Mouse (Mus musculus): ENCODE results near the gene Mcemp1. TPM values are rescaled to one million over a fixed set of nuclear protein-coding genes. Genes with fewer than 3 reads are reported as not detected.

Mcemp1 gene
- polyA plus RNA-seq, 1 experiment from 2014 or later = not detected

- ATAC-seq (no peak), DNase-seq (ENCODE audit: low spot score) (no peak)
- 28% methylated on average over 5 of the region's 5 CpGs for WGBS
- H3K4me2 ChIP-seq (ENCODE audit: low read length) = no peak overlapping the region
- no peaks in the 10 kb centered on the region for H3K36me3 ChIP-seq (ENCODE audit: control insufficient read depth, insufficient read depth, low read length)
- no peaks in the 10 kb centered on the region for H3K4me1 ChIP-seq (ENCODE audit: control insufficient read depth, insufficient read depth, low read length)
- no peak overlapping the region for H3K9ac ChIP-seq (ENCODE audit: low read length)
- no peak overlapping the region for H3K27ac ChIP-seq (ENCODE audit: low read depth, low read length)
- H3K9me3 ChIP-seq (replicated peaks; ENCODE audit: control insufficient read depth, low read length) = no peaks in the 10 kb centered on the region
- H3K4me3 ChIP-seq (ENCODE audit: low read depth, low read length) = no peak overlapping the region
- no peaks in the 10 kb centered on the region for H3K27me3 ChIP-seq (replicated peaks; ENCODE audit: control insufficient read depth, insufficient read depth, low read length)
These were observed 19.8 kb upstream of the Mcemp1 start for GRCm38 (mm10) chr8:3645804-3646203.

GRCm38 (mm10) chr8:3646824-3647531 lies 18.6 kb upstream of the Mcemp1 start:
- Histone ChIP-seq H3K9ac (ENCODE audit: low read length) (no peak overlapping the region), H3K4me1 (ENCODE audit: control insufficient read depth, insufficient read depth, low read length) (no peaks in the 10 kb centered on the region), H3K4me3 (ENCODE audit: low read depth, low read length) (no peak overlapping the region), H3K27ac (ENCODE audit: low read depth, low read length) (no peak overlapping the region), H3K27me3 (replicated peaks; ENCODE audit: control insufficient read depth, insufficient read depth, low read length) (no peaks in the 10 kb centered on the region), H3K4me2 (ENCODE audit: low read length) (no peak overlapping the region), H3K9me3 (replicated peaks; ENCODE audit: control insufficient read depth, low read length) (no peaks in the 10 kb centered on the region), H3K36me3 (ENCODE audit: control insufficient read depth, insufficient read depth, low read length) (no peaks in the 10 kb centered on the region)
- ATAC-seq (no peak), DNase-seq (ENCODE audit: low spot score) (no peak)
- 78% methylated on average over 6 of the region's 6 CpGs for WGBS

- no peak overlapping the region for H3K4me3 ChIP-seq (ENCODE audit: low read depth, low read length)
- H3K36me3 ChIP-seq (ENCODE audit: control insufficient read depth, insufficient read depth, low read length) = no peaks in the 10 kb centered on the region
- no peak overlapping the region for H3K9ac ChIP-seq (ENCODE audit: low read length)
- ATAC-seq (no peak), DNase-seq (ENCODE audit: low spot score) (no peak)
- no peaks in the 10 kb centered on the region for H3K4me1 ChIP-seq (ENCODE audit: control insufficient read depth, insufficient read depth, low read length)
- no peak overlapping the region for H3K27ac ChIP-seq (ENCODE audit: low read depth, low read length)
- H3K9me3 ChIP-seq (replicated peaks; ENCODE audit: control insufficient read depth, low read length) = no peaks in the 10 kb centered on the region
- H3K4me2 ChIP-seq (ENCODE audit: low read length) = no peak overlapping the region
- WGBS = 87% methylated on average over 4 of the region's 4 CpGs
- no peaks in the 10 kb centered on the region for H3K27me3 ChIP-seq (replicated peaks; ENCODE audit: control insufficient read depth, insufficient read depth, low read length)
These were observed 18.0 kb upstream of the Mcemp1 start for GRCm38 (mm10) chr8:3647561-3647960.

GRCm38 (mm10) chr8:3648268-3648667 lies 17.3 kb upstream of the Mcemp1 start:
- 80% methylated on average over 2 of the region's 2 CpGs for WGBS
- Histone ChIP-seq H3K27me3 (replicated peaks; ENCODE audit: control insufficient read depth, insufficient read depth, low read length) (no peaks in the 10 kb centered on the region), H3K4me2 (ENCODE audit: low read length) (no peak overlapping the region), H3K36me3 (ENCODE audit: control insufficient read depth, insufficient read depth, low read length) (no peaks in the 10 kb centered on the region), H3K4me3 (ENCODE audit: low read depth, low read length) (no peak overlapping the region), H3K9me3 (replicated peaks; ENCODE audit: control insufficient read depth, low read length) (no peaks in the 10 kb centered on the region), H3K9ac (ENCODE audit: low read length) (no peak overlapping the region), H3K27ac (ENCODE audit: low read depth, low read length) (no peak overlapping the region), H3K4me1 (ENCODE audit: control insufficient read depth, insufficient read depth, low read length) (no peaks in the 10 kb centered on the region)
- DNase-seq (ENCODE audit: low spot score) (no peak), ATAC-seq (no peak)

- H3K27ac ChIP-seq (ENCODE audit: low read depth, low read length) = no peak overlapping the region
- H3K4me2 ChIP-seq (ENCODE audit: low read length) = no peak overlapping the region
- no peaks in the 10 kb centered on the region for H3K36me3 ChIP-seq (ENCODE audit: control insufficient read depth, insufficient read depth, low read length)
- no peak for ATAC-seq
- DNase-seq (ENCODE audit: low spot score) = no peak
- H3K9me3 ChIP-seq (replicated peaks; ENCODE audit: control insufficient read depth, low read length) = no peaks in the 10 kb centered on the region
- 46% methylated on average over 1 of the region's 1 CpGs for WGBS
- no peaks in the 10 kb centered on the region for H3K27me3 ChIP-seq (replicated peaks; ENCODE audit: control insufficient read depth, insufficient read depth, low read length)
- H3K4me3 ChIP-seq (ENCODE audit: low read depth, low read length) = no peak overlapping the region
- no peak overlapping the region for H3K9ac ChIP-seq (ENCODE audit: low read length)
- H3K4me1 ChIP-seq (ENCODE audit: control insufficient read depth, insufficient read depth, low read length) = no peaks in the 10 kb centered on the region
These were observed 16.6 kb upstream of the Mcemp1 start for GRCm38 (mm10) chr8:3648990-3649389.

- H3K27ac ChIP-seq (ENCODE audit: low read depth, low read length) = no peak overlapping the region
- 62% methylated on average over 3 of the region's 3 CpGs for WGBS
- ATAC-seq = no peak
These were observed 12.7 kb upstream of the Mcemp1 start for GRCm38 (mm10) chr8:3652845-3653244.

GRCm38 (mm10) chr8:3654726-3655508 lies 10.6 kb upstream of the Mcemp1 start:
- H3K4me1 ChIP-seq (ENCODE audit: control insufficient read depth, insufficient read depth, low read length) = peaks cover 2% of the 10 kb centered on the region; the same call in 1 of the 2 replicates
- no peak overlapping the region for H3K9ac ChIP-seq (ENCODE audit: low read length)
- WGBS = 77% methylated on average over 11 of the region's 11 CpGs
- no peaks in the 10 kb centered on the region for H3K9me3 ChIP-seq (replicated peaks; ENCODE audit: control insufficient read depth, low read length)
- ATAC-seq = no peak
- no peak overlapping the region for H3K27ac ChIP-seq (ENCODE audit: low read depth, low read length)
- no peak for DNase-seq (ENCODE audit: low spot score)
- H3K4me3 ChIP-seq (ENCODE audit: low read depth, low read length) = no peak overlapping the region
- H3K36me3 ChIP-seq (ENCODE audit: control insufficient read depth, insufficient read depth, low read length) = no peaks in the 10 kb centered on the region
- H3K4me2 ChIP-seq (ENCODE audit: low read length) = no peak overlapping the region
- no peaks in the 10 kb centered on the region for H3K27me3 ChIP-seq (replicated peaks; ENCODE audit: control insufficient read depth, insufficient read depth, low read length)

More at GRCm38 (mm10) chr8:3652845-3653244, 12.7 kb upstream of the Mcemp1 start:
- no peak overlapping the region for H3K4me2 ChIP-seq (ENCODE audit: low read length)
- H3K4me1 ChIP-seq (ENCODE audit: control insufficient read depth, insufficient read depth, low read length) = peaks cover 2% of the 10 kb centered on the region; the same call in 1 of the 2 replicates
- no peaks in the 10 kb centered on the region for H3K36me3 ChIP-seq (ENCODE audit: control insufficient read depth, insufficient read depth, low read length)
- H3K9me3 ChIP-seq (replicated peaks; ENCODE audit: control insufficient read depth, low read length) = no peaks in the 10 kb centered on the region
- no peak for DNase-seq (ENCODE audit: low spot score)
- H3K9ac ChIP-seq (ENCODE audit: low read length) = no peak overlapping the region
- no peak overlapping the region for H3K4me3 ChIP-seq (ENCODE audit: low read depth, low read length)
- no peaks in the 10 kb centered on the region for H3K27me3 ChIP-seq (replicated peaks; ENCODE audit: control insufficient read depth, insufficient read depth, low read length)

GRCm38 (mm10) chr8:3655526-3655925 lies 10.0 kb upstream of the Mcemp1 start, which contains the start of gene Retn:
TSS of gene Retn (plus strand) at chr8:3655770.
- DNase-seq (ENCODE audit: low spot score) (no peak), ATAC-seq (no peak)
- H3K27ac ChIP-seq (ENCODE audit: low read depth, low read length) = no peak within 1 kb of the TSS
- peaks cover 2% of the 10 kb centered on the region; the same call in 1 of the 2 replicates for H3K4me1 ChIP-seq (ENCODE audit: control insufficient read depth, insufficient read depth, low read length)
- no peak within 1 kb of the TSS for H3K9ac ChIP-seq (ENCODE audit: low read length)
- no peak within 1 kb of the TSS for H3K4me3 ChIP-seq (ENCODE audit: low read depth, low read length)
- no peaks in the 10 kb centered on the region for H3K9me3 ChIP-seq (replicated peaks; ENCODE audit: control insufficient read depth, low read length)
- no peak within 1 kb of the TSS for H3K4me2 ChIP-seq (ENCODE audit: low read length)
- no peaks in the 10 kb centered on the region for H3K36me3 ChIP-seq (ENCODE audit: control insufficient read depth, insufficient read depth, low read length)
- 80% methylated on average over 3 of the region's 3 CpGs for WGBS
- no peaks in the 10 kb centered on the region for H3K27me3 ChIP-seq (replicated peaks; ENCODE audit: control insufficient read depth, insufficient read depth, low read length)

Data from forebrain, embryonic 14.5 days (tissue).